Comparison of ENCODE assay signal across 8 mouse cellular contexts in the genomic region with DNA sequence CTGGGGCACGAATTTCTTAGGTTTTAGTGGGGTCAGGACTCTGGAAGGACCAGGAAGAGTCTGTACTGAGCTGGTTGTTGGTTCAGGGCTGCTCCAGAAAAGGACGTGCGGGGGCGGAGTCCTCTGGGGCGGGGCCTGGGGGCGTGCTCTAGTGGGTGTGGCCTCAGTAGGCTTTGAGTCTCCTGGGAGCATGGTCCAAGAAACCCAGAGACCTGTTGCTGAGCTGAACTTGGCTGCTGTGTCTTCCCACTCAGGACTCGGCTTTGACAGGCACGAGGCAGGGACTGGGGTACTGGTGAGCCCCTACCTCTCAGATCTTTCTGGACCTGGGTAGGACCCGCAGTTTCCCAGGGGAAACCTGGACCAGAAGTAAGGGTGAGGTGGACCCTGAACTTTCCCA. TPM values are rescaled to one million over a fixed set of nuclear protein-coding genes. Genes with fewer than 3 reads are reported as not detected.
DNase-seq lines count a peak whose midpoint lies in the region; ATAC-seq lines count a peak whose summit lies in the region.

A gene (plus strand): TSS at position 176 of the 400 bp plus-strand sequence.

- H3K27me3 ChIP-seq in hindbrain, embryonic 13.5 days: 0 out of 2 replicates have a peak, but pooled peaks cover 10% of the 10 kb centered on the region

- intact Hi-C loops in heart, postnatal 14 days (cut with DNase I): no loop called here
- intact Hi-C loops in left cerebral cortex, postnatal 4 days (cut with DNase I): no loop called here

- H3K9me3 ChIP-seq in hindbrain, embryonic 13.5 days: no peaks in the 10 kb centered on the region

- no peak within 1 kb of the TSS for H3K9ac ChIP-seq in hindbrain, embryonic 13.5 days

- peak; percentile 61 for DNase-seq in urinary bladder, postnatal 14 days (ENCODE audit: low spot score)
- DNase-seq in urinary bladder, adult 18-20 months (ENCODE audit: low spot score in 2 of 2): no peak
- DNase-seq in c-Kit-positive CD71-negative TER-119-negative erythroid progenitor cells, embryonic 14.5 days (ENCODE audit: low read depth): peak; percentile 77
- peak; percentile 43 to 68 for DNase-seq in heart, postnatal 14 days
- no peak for DNase-seq in left cerebral cortex, postnatal 4 days
- DNase-seq in frontal cortex, postnatal 14 days (ENCODE audit: low spot score in 2 of 2): no peak

- H3K4me3 ChIP-seq in hindbrain, embryonic 13.5 days: no peak within 1 kb of the TSS

- WGBS in hindbrain, embryonic 13.5 days: 37% methylated on average over 9 of the region's 9 CpGs

- no peak within 1 kb of the TSS for H3K4me2 ChIP-seq in hindbrain, embryonic 13.5 days

- H3K36me3 ChIP-seq in hindbrain, embryonic 13.5 days: peaks cover 40% of the 10 kb centered on the region

- peak; percentile 46 for ATAC-seq in neutrophil, adult 5-6 weeks (ENCODE audit: extremely low read depth, insufficient number of reproducible peaks, low FRiP score, poor library complexity, severe bottlenecking)
- ATAC-seq in hindbrain, embryonic 13.5 days (ENCODE audit: low FRiP score): no peak

- H3K4me1 ChIP-seq in hindbrain, embryonic 13.5 days (replicated peaks): 0 out of 2 replicates have a peak, but pooled peaks cover 4% of the 10 kb centered on the region

- H3K27ac ChIP-seq in hindbrain, embryonic 13.5 days: no peak within 1 kb of the TSS

RNA-seq across cellular contexts. Expression of the gene that starts here (rescaled TPM):
- not detected for total RNA-seq in heart, postnatal 14 days (2021)
- 10 to 100 TPM; 28.3 to 28.8 TPM for total RNA-seq in left cerebral cortex, postnatal 4 days (2021)
- 0.61 TPM in 1 of 2 replicates, not detected in the other for total RNA-seq in neutrophil, adult 5-6 weeks (2017)
- polyA plus RNA-seq in hindbrain, embryonic 13.5 days (2015; fragmentation: Nextera tagmentation; extraction: Ambion mirVana): 3.4 and 3.8 TPM in 2 replicates

Comparison
In these comparisons a context has a peak if more than half of its experiments do, and no peak if none do; other contexts are left out.
1. RNA of the gene that starts here (total RNA-seq): 28.3 to 28.8 TPM in left cerebral cortex, postnatal 4 days; not detected in heart, postnatal 14 days and 0.61 TPM in neutrophil, adult 5-6 weeks; every median in the first group is over 10 times any median in the second.
2. DNase-seq: peak in urinary bladder, postnatal 14 days (single experiment) and c-Kit-positive CD71-negative TER-119-negative erythroid progenitor cells, embryonic 14.5 days (single experiment); none in urinary bladder, adult 18-20 months (0 of 2), left cerebral cortex, postnatal 4 days (single experiment) and frontal cortex, postnatal 14 days (0 of 2).
3. Peak in DNase-seq in heart, postnatal 14 days; RNA of the gene not detected or under 1 TPM.
4. Peak in ATAC-seq in neutrophil, adult 5-6 weeks; RNA of the gene not detected or under 1 TPM.